In genomic region chr2:32566536-32567063, GRCm38 (mm10) we compare ENCODE assay signal across 1 mouse cellular context.
TF ChIP-seq lines count a peak whose summit lies in the region.

No protein-coding gene starts in this region.

TF ChIP-seq in C2C12, 6 proteins besides CTCF, POLR2A, EP300 and RAD21 (continued from another document):
- TF ChIP-seq MYOD1 (IDR thresholded peaks at IDR 0.05; ENCODE audit: control insufficient read depth, insufficient read length, low read depth) = no peak
